Mouse (Mus musculus) spleen, adult 2 months (tissue): ENCODE results near the gene Lmf1.

Source experiments
- CTCF ChIP-seq: fragments of 200-500 bp; IDR thresholded peaks from 2 replicates; pipeline ENCODE4 v1.5.1; 2011; ENCODE audit warnings: mild to moderate bottlenecking, inconsistent platforms; ENCODE audit not compliant: insufficient read depth, insufficient read length, insufficient replicate concordance; ENCODE audit errors: extremely low read depth
- POLR2A ChIP-seq: fragments of 200-500 bp; IDR thresholded peaks from 2 replicates; pipeline ENCODE4 v1.6.1; 2011; ENCODE audit warnings: low read depth, low read length, inconsistent platforms

DNA sequence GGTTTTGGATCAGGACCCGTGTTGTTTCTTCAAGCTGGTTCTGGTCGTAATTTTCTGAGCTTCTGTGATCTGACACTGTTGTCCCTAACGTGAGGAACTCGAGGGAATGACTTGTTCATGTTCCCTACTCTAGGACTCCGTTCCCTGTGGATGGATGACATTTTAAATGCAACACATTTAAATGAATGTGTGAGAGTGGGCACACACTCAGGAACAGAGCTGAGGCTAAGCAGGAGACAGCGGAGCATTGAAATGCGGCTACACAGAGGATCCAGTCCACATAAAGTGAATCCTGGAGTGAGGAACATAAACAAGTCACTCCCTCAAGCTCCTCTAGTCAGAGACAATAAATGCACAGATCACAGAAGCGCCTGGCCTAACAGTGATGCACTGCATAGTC lies 73.4 kb downstream of the Lmf1 start:
- TF ChIP-seq CTCF, result no peak
- no peak for TF ChIP-seq POLR2A
